Mouse (Mus musculus): ENCODE measurements around the gene Mfsd4b2. TPM values are rescaled to one million over a fixed set of nuclear protein-coding genes. Genes with fewer than 3 reads are reported as not detected.
A peak's percentile ranks its signal among the peaks of the same experiment; 100 is the strongest.
"Not testable (repeated sequence)": the region's sequence is repeated elsewhere in the genome, so short reads cannot be mapped to it uniquely, and the experiment has no call there.

The Mfsd4b2 gene
- under 1 TPM; 0.26 to 0.27 TPM for total RNA-seq (2021)
- long read RNA-seq, experiment 1: 0 reads
- long read RNA-seq, experiment 2: 0 reads

- peak in 1 of 2 experiments; percentile 23 for DNase-seq (ENCODE audit: low spot score in 2 of 2)
These were observed at the start of gene Mfsd4b2 for GRCm38 (mm10) chr10:39926616-39927139. Gene Mfsd4b2 (minus strand): TSS chr10:39926923.

- DNase-seq (ENCODE audit: low spot score in 2 of 2): no peak
These were observed 49.0 kb upstream of the Mfsd4b2 start for GRCm38 (mm10) chr10:39975771-39976170.

DNA sequence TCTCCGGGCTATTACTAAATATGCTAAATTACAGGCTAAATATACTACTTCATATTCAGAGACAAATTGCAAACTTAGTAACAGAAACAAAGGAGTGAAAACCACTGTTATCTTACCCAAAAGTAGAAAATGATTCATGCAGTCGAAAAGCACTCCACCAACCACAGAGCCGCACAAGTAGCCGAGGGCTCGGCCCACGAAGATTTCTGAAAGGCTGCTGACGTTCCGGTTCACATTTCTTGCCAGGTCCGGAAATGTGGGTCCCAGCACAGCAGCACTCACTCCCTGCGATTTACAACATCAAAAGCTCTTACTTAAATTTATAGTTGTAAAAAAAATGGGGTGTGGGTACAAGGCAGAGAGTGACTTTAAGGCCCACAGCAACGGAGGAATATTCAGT lies 48.3 kb upstream of the Mfsd4b2 start:
- DNase-seq (ENCODE audit: low spot score in 2 of 2): no peak

DNA sequence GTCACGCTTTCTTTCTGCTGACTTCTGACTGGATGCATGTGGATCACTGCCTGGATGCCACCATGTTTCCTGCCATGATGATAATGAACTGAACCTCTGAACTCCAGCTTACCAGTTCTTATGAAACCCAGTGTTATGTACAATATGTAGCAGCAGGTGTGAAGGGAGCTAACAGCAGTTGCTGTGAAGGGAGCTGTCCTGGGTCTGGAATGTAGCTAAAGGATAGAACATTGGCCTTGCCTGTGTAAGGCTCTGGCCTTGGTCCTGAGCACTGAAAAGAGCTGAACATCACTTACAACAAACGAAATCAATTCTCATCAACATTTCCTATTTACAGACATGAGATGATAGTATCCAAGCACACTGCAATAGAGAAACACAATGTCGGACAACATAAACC lies 40.8 kb upstream of the Mfsd4b2 start:
- DNase-seq (ENCODE audit: low spot score in 2 of 2): no peak

GRCm38 (mm10) chr10:39961906-39962305 lies 35.2 kb upstream of the Mfsd4b2 start:
- DNase-seq (ENCODE audit: low spot score in 2 of 2): no peak

GRCm38 (mm10) chr10:39960441-39960822 lies 33.7 kb upstream of the Mfsd4b2 start:
- no peak for DNase-seq (ENCODE audit: low spot score in 2 of 2)

GRCm38 (mm10) chr10:39959761-39960440 lies 33.2 kb upstream of the Mfsd4b2 start, which contains the start of gene Mfsd4b3:
Gene Mfsd4b3 (minus strand): TSS chr10:39960153.
- peak; percentile 81 to 95 for DNase-seq (ENCODE audit: low spot score in 2 of 2)

DNA sequence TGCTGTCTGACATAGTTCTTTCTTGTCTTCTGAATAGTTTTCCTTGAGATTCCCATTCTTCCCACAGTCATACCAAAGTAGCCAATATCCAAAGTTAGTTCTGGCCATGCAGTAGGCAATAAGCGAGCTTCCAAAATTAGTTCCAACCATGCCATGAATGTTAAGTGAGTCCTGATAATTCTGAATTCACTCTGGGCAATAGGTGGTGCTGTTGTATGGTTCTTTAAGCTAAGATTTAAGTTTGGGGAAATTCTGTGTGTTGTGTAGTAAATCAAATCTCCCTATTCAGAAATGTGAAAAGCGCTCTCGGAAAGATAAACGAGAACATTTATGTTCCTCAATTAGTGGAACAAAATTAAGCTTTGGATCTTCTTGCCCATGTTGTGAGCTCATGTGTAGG lies 31.5 kb upstream of the Mfsd4b2 start:
- DNase-seq (ENCODE audit: low spot score in 2 of 2): no peak

GRCm38 (mm10) chr10:39956340-39956878 lies 29.7 kb upstream of the Mfsd4b2 start:
- DNase-seq (ENCODE audit: low spot score in 2 of 2): no peak

DNA sequence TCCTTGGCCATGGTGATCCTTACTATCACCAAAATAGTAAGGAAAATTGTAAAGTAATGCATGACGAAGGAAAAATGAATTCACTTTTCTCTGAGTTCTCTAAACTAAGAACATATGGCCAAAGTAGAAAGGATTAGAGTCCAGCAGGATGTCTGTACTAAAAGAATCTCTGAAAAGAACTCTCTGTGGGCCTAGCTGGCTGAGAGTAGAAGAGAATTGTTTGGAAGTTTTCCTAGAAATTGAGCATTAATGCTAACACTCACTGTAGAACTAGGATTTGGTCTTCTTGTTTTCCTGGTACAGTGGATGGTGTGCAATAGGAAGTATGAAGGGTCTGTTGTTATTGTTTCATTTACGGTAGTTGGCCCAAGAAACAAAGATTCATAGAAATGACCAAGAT lies 28.4 kb upstream of the Mfsd4b2 start:
- no peak for DNase-seq (ENCODE audit: low spot score in 2 of 2)

DNA sequence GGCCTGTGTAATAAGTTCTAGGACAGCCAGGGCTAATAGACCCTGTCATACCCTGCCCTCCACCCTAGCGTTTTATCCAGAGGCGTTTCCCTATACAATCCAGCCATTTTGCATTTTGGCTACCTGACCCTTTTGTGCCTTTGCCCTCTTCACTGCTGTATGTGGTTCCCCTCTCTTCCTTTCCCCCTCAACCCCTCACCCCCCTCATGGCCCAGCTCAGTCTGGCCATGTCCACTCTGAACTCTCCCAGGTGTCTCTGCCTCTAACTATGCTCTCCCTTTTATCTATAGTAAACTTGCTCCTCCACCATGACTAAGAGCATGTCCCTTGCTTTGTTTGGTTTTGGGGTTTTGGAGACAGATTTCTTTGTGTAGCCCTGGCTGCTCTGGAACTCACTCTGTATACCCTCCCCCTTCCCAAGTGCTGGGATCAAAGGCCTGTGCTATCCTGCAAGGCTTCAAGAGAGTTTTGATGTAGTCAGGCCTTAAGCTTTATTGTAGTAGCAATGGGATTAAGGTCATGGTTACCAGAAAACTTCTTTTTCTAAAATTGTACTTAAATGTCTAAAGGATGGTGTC lies 22.7 kb upstream of the Mfsd4b2 start:
- no peak for DNase-seq (ENCODE audit: low spot score in 2 of 2)

- not testable (repeated sequence) for DNase-seq (ENCODE audit: low spot score in 2 of 2)
These were observed 20.5 kb upstream of the Mfsd4b2 start for GRCm38 (mm10) chr10:39947195-39947594.

- no peak for DNase-seq (ENCODE audit: low spot score in 2 of 2)
These were observed 9.8 kb upstream of the Mfsd4b2 start for GRCm38 (mm10) chr10:39936553-39936952.

- DNase-seq (ENCODE audit: low spot score in 2 of 2): not testable (repeated sequence)
These were observed 2.2 kb downstream of the Mfsd4b2 start for GRCm38 (mm10) chr10:39924556-39924955.

- no peak for DNase-seq (ENCODE audit: low spot score in 2 of 2)
These were observed 14.1 kb downstream of the Mfsd4b2 start for GRCm38 (mm10) chr10:39912616-39913015.

DNA sequence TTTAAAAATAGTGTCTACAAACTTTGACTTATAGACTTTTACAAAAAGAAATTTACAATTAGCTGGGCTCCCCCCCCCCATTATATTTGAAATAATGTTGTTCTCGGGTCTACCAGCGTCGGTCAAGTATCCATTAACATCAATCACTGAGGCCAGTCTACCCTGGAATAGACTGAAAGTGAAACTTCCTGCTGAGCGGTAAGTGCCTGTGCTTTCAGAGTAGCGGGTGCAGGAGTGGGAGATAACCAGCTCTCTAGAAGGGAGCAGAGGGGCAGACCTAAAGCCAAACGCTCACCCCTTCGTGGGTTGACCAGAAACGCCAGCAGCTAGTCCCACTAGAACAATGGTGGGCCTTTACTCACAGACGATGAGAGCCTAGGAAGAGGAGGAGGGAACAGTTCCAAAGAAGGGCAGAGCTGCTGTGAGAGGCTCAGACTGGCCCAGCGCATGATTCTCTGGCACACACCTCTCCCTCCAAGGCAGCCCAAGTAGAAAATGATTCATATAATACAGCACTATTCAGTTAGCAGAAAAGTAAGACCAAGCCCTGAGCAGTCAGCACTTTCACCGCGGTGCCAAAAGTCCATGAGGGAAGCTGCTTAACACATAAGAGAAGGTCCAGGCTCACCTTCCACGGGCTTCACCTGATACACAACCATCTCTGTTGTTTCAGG lies 17.8 kb downstream of the Mfsd4b2 start:
- DNase-seq (ENCODE audit: low spot score in 2 of 2): no peak

GRCm38 (mm10) chr10:39906799-39907658 lies 19.7 kb downstream of the Mfsd4b2 start:
- DNase-seq (ENCODE audit: low spot score in 2 of 2): no peak

DNA sequence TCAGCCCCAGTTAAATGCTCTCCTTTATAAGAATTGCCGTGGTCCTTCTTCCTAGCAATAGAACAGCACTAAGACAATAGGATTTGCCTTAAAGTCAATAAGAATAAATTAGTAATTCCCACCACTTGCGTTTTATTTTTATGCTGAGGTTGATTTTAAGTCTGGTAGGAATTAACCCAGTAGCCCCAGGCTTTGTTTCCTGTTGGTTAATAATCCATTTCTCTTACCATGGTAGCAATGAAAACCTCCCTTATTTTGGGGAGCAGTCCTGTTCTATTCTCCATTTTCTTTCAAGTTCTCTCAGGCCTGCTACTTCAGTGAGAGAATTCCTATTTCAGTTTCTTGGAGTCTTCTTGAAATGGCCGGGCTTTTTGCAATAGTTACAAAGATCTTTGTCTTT lies 22.5 kb downstream of the Mfsd4b2 start:
- no peak for DNase-seq (ENCODE audit: low spot score in 2 of 2)

GRCm38 (mm10) chr10:39898874-39899371 lies 27.8 kb downstream of the Mfsd4b2 start, which contains the start of gene Mfsd4b4:
Gene Mfsd4b4 (minus strand): TSS chr10:39899238.
- peak; percentile 69 to 84 for DNase-seq (ENCODE audit: low spot score in 2 of 2)

DNA sequence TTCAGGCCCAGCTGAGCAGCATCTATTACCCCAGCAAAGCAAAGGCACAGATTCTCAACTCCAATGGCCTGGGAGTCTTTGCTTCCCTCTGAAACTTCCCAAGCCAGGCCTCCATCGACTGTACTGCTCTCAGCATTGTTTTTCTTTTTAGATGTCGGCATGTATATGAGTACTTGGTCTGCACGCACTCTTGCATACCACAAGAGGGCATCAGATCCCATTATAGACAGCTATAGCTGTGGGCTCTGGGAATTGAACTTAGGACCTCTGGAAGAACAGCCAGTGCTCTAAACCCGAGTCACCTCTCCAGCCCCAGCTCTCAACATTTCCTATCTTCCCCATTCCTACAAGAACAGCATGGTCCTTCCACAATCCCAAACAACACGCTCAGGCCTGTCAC lies 30.2 kb downstream of the Mfsd4b2 start:
- DNase-seq (ENCODE audit: low spot score in 2 of 2): no peak
